Mouse (Mus musculus): ENCODE results near the gene Prox2. TPM values are rescaled to one million over a fixed set of nuclear protein-coding genes. Genes with fewer than 3 reads are reported as not detected.

Prox2 gene
- polyA plus RNA-seq, 2 experiments = 2.5 to 3.2 TPM

GRCm38 (mm10) chr12:85153011-85153410 lies 42.5 kb upstream of the Prox2 start:
- H3K36me3 ChIP-seq (ENCODE audit: control insufficient read depth, insufficient read depth, low read length) = no peaks in the 10 kb centered on the region
- H3K4me3 ChIP-seq (replicated peaks; ENCODE audit: low read length) = no peak overlapping the region
- TF ChIP-seq POLR2A (IDR thresholded peaks at IDR 0.05; ENCODE audit: borderline replicate concordance, extremely low read depth, insufficient read depth, insufficient read length) = no peak
- H3K27ac ChIP-seq (replicated peaks; ENCODE audit: low read depth, low read length) = no peak overlapping the region
- no peak overlapping the region for H3K4me2 ChIP-seq (replicated peaks; ENCODE audit: low read depth, low read length, severe bottlenecking)
- ATAC-seq (ENCODE audit: low FRiP score, low read depth) (no peak), DNase-seq (ENCODE audit: low spot score) (no peak)
- no peaks in the 10 kb centered on the region for H3K9me3 ChIP-seq (ENCODE audit: control insufficient read depth, low read length)
- H3K4me1 ChIP-seq (ENCODE audit: control insufficient read depth, insufficient read depth, low read length) = no peaks in the 10 kb centered on the region
- no peak overlapping the region for H3K9ac ChIP-seq (ENCODE audit: low read depth, low read length, severe bottlenecking)
- H3K27me3 ChIP-seq (ENCODE audit: control insufficient read depth, insufficient read depth, low read length) = peaks cover 16% of the 10 kb centered on the region; the same call in 1 of the 2 replicates
- 73% methylated on average over 3 of the region's 3 CpGs for WGBS

GRCm38 (mm10) chr12:85151002-85151774 lies 40.6 kb upstream of the Prox2 start, which contains the start of gene Rps6kl1:
TSS of gene Rps6kl1 (minus strand) at chr12:85151264.
- no peak for TF ChIP-seq POLR2A (IDR thresholded peaks at IDR 0.05; ENCODE audit: borderline replicate concordance, extremely low read depth, insufficient read depth, insufficient read length)
- H3K9ac ChIP-seq (ENCODE audit: low read depth, low read length, severe bottlenecking) = no peak within 1 kb of the TSS
- ATAC-seq (ENCODE audit: low FRiP score, low read depth) (peak; percentile 42; the same call in 1 of the 2 replicates), DNase-seq (ENCODE audit: low spot score) (no peak)
- H3K4me3 ChIP-seq (replicated peaks; ENCODE audit: low read length) = 0 out of 2 replicates have a peak within 1 kb of the TSS, but pooled peaks have one; percentile 15
- H3K36me3 ChIP-seq (ENCODE audit: control insufficient read depth, insufficient read depth, low read length) = no peaks in the 10 kb centered on the region
- H3K27ac ChIP-seq (replicated peaks; ENCODE audit: low read depth, low read length) = no peak within 1 kb of the TSS
- H3K4me2 ChIP-seq (replicated peaks; ENCODE audit: low read depth, low read length, severe bottlenecking) = peak within 1 kb of the TSS; percentile 25; the same call in 1 of the 2 replicates
- no peaks in the 10 kb centered on the region for H3K4me1 ChIP-seq (ENCODE audit: control insufficient read depth, insufficient read depth, low read length)
- WGBS = 20% methylated on average over 21 of the region's 28 CpGs
- H3K27me3 ChIP-seq (ENCODE audit: control insufficient read depth, insufficient read depth, low read length) = peaks cover 16% of the 10 kb centered on the region; the same call in 1 of the 2 replicates
- H3K9me3 ChIP-seq (ENCODE audit: control insufficient read depth, low read length) = no peaks in the 10 kb centered on the region

- DNase-seq (ENCODE audit: low spot score) (no peak), ATAC-seq (ENCODE audit: low FRiP score, low read depth) (no peak)
- Histone ChIP-seq H3K4me2 (replicated peaks; ENCODE audit: low read depth, low read length, severe bottlenecking) (peak overlapping the region; percentile 25; the same call in 1 of the 2 replicates), H3K4me1 (ENCODE audit: control insufficient read depth, insufficient read depth, low read length) (no peaks in the 10 kb centered on the region), H3K9me3 (ENCODE audit: control insufficient read depth, low read length) (no peaks in the 10 kb centered on the region), H3K27me3 (ENCODE audit: control insufficient read depth, insufficient read depth, low read length) (peaks cover 16% of the 10 kb centered on the region; the same call in 1 of the 2 replicates), H3K4me3 (replicated peaks; ENCODE audit: low read length) (0 out of 2 replicates have a peak overlapping the region, but pooled peaks have one; percentile 15), H3K36me3 (ENCODE audit: control insufficient read depth, insufficient read depth, low read length) (no peaks in the 10 kb centered on the region), H3K9ac (ENCODE audit: low read depth, low read length, severe bottlenecking) (no peak overlapping the region), H3K27ac (replicated peaks; ENCODE audit: low read depth, low read length) (no peak overlapping the region)
- TF ChIP-seq POLR2A (IDR thresholded peaks at IDR 0.05; ENCODE audit: borderline replicate concordance, extremely low read depth, insufficient read depth, insufficient read length) = no peak
- 15% methylated on average over 19 of the region's 20 CpGs for WGBS
Measured at GRCm38 (mm10) chr12:85150321-85151001, 39.9 kb upstream of the Prox2 start.

DNA sequence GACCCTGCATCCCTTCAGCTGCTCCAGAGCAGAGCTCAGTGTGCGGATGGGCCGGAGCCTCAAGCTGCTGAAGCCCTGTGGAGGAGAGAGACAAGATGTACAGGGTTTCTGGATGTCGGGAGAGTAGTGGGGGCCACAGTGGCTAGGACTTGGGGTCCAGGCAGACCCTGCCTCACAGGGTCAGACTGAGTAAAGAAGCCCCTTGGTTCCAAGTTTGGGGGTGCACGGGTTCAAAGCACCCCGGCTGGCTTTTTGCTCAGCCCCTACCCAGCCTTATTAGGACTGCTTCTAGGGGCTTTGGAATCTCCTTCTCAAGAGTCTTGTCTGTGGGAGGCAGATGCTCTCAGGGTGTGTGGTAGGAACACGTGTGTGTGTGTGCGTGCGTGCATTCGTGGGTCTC lies 36.3 kb upstream of the Prox2 start:
- Histone ChIP-seq H3K36me3 (ENCODE audit: control insufficient read depth, insufficient read depth, low read length) (no peaks in the 10 kb centered on the region), H3K4me1 (ENCODE audit: control insufficient read depth, insufficient read depth, low read length) (no peaks in the 10 kb centered on the region), H3K27ac (replicated peaks; ENCODE audit: low read depth, low read length) (no peak overlapping the region), H3K9ac (ENCODE audit: low read depth, low read length, severe bottlenecking) (no peak overlapping the region), H3K4me3 (replicated peaks; ENCODE audit: low read length) (no peak overlapping the region), H3K27me3 (ENCODE audit: control insufficient read depth, insufficient read depth, low read length) (peaks cover 16% of the 10 kb centered on the region; the same call in 1 of the 2 replicates), H3K4me2 (replicated peaks; ENCODE audit: low read depth, low read length, severe bottlenecking) (no peak overlapping the region), H3K9me3 (ENCODE audit: control insufficient read depth, low read length) (no peaks in the 10 kb centered on the region)
- TF ChIP-seq POLR2A (IDR thresholded peaks at IDR 0.05; ENCODE audit: borderline replicate concordance, extremely low read depth, insufficient read depth, insufficient read length) = no peak
- 81% methylated on average over 9 of the region's 9 CpGs for WGBS
- DNase-seq (ENCODE audit: low spot score) (no peak), ATAC-seq (ENCODE audit: low FRiP score, low read depth) (no peak)

DNA sequence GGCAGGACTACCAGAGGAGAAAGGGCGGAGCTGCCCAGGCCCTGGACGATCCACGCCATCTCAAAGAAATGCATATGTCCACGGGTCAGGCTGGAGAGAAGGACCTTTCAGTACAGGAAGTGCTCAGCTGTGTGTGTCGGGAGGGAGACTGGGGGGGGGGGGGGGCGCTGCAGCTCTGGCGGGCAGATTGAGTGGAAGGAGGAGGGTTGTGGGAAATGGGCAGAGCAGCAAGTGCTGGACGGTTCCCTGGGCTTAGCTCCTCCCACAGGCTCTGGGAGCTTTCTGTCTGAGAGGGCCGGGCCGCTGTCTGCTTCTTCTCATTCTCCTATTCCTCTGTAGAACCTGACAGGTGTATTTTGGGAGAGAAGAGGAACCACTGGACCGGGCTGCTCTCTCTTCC lies 35.8 kb upstream of the Prox2 start:
- Histone ChIP-seq H3K27me3 (ENCODE audit: control insufficient read depth, insufficient read depth, low read length) (peaks cover 12% of the 10 kb centered on the region; the same call in 1 of the 2 replicates), H3K9me3 (ENCODE audit: control insufficient read depth, low read length) (no peaks in the 10 kb centered on the region), H3K27ac (replicated peaks; ENCODE audit: low read depth, low read length) (no peak overlapping the region), H3K36me3 (ENCODE audit: control insufficient read depth, insufficient read depth, low read length) (no peaks in the 10 kb centered on the region), H3K4me3 (replicated peaks; ENCODE audit: low read length) (no peak overlapping the region), H3K9ac (ENCODE audit: low read depth, low read length, severe bottlenecking) (no peak overlapping the region), H3K4me2 (replicated peaks; ENCODE audit: low read depth, low read length, severe bottlenecking) (no peak overlapping the region), H3K4me1 (ENCODE audit: control insufficient read depth, insufficient read depth, low read length) (no peaks in the 10 kb centered on the region)
- no peak for ATAC-seq (ENCODE audit: low FRiP score, low read depth)
- WGBS = 34% methylated on average over 8 of the region's 11 CpGs
- no peak for TF ChIP-seq POLR2A (IDR thresholded peaks at IDR 0.05; ENCODE audit: borderline replicate concordance, extremely low read depth, insufficient read depth, insufficient read length)
- no peak for DNase-seq (ENCODE audit: low spot score)

All from limb, embryonic 14.5 days (tissue).